Mouse (Mus musculus): ENCODE results near the gene Lamp1.

Lamp1 gene

GRCm38 (mm10) chr8:13162098-13162497 is 3.1 kb downstream of the Lamp1 start:
- DNase-seq (ENCODE audit: low read depth, low spot score), result no peak

- DNase-seq (ENCODE audit: low read depth, low spot score), result no peak
Observed at GRCm38 (mm10) chr8:13163563-13163962, 4.6 kb downstream of the Lamp1 start.

GRCm38 (mm10) chr8:13164361-13164760 is 5.4 kb downstream of the Lamp1 start:
- no peak for DNase-seq (ENCODE audit: low read depth, low spot score)

GRCm38 (mm10) chr8:13170510-13170909 is 11.5 kb downstream of the Lamp1 start:
- no peak for DNase-seq (ENCODE audit: low read depth, low spot score)

GRCm38 (mm10) chr8:13174305-13174704 is 15.3 kb downstream of the Lamp1 start:
- no peak for DNase-seq (ENCODE audit: low read depth, low spot score)

- DNase-seq (ENCODE audit: low read depth, low spot score), result no peak
Observed at GRCm38 (mm10) chr8:13174811-13175210, 15.8 kb downstream of the Lamp1 start.

GRCm38 (mm10) chr8:13175650-13176049 is 16.7 kb downstream of the Lamp1 start:
- DNase-seq (ENCODE audit: low read depth, low spot score), result no peak

- DNase-seq (ENCODE audit: low read depth, low spot score), result no peak
Observed at GRCm38 (mm10) chr8:13177173-13177852, 18.4 kb downstream of the Lamp1 start.

- DNase-seq (ENCODE audit: low read depth, low spot score), result no peak
Observed at GRCm38 (mm10) chr8:13178137-13178536, 19.2 kb downstream of the Lamp1 start.

GRCm38 (mm10) chr8:13179482-13179881 is 20.5 kb downstream of the Lamp1 start:
- no peak for DNase-seq (ENCODE audit: low read depth, low spot score)

- no peak for DNase-seq (ENCODE audit: low read depth, low spot score)
Observed at GRCm38 (mm10) chr8:13179948-13180347, 21.0 kb downstream of the Lamp1 start.

- no peak for DNase-seq (ENCODE audit: low read depth, low spot score)
Observed at GRCm38 (mm10) chr8:13180408-13180807, 21.4 kb downstream of the Lamp1 start.

GRCm38 (mm10) chr8:13180911-13181690 is 22.1 kb downstream of the Lamp1 start:
- DNase-seq (ENCODE audit: low read depth, low spot score), result peak; percentile 67

- DNase-seq (ENCODE audit: low read depth, low spot score), result no peak
Observed at GRCm38 (mm10) chr8:13181691-13181976, 22.7 kb downstream of the Lamp1 start.

- no peak for DNase-seq (ENCODE audit: low read depth, low spot score)
Observed at GRCm38 (mm10) chr8:13186819-13187218, 27.9 kb downstream of the Lamp1 start.

- peak; percentile 53 for DNase-seq (ENCODE audit: low read depth, low spot score)
Observed at GRCm38 (mm10) chr8:13187229-13187628, 28.3 kb downstream of the Lamp1 start.

- DNase-seq (ENCODE audit: low read depth, low spot score), result no peak
Observed at GRCm38 (mm10) chr8:13187638-13188037, 28.7 kb downstream of the Lamp1 start.

GRCm38 (mm10) chr8:13188052-13188555 is 29.1 kb downstream of the Lamp1 start:
- no peak for DNase-seq (ENCODE audit: low read depth, low spot score)

GRCm38 (mm10) chr8:13188857-13189256 is 29.9 kb downstream of the Lamp1 start:
- no peak for DNase-seq (ENCODE audit: low read depth, low spot score)

GRCm38 (mm10) chr8:13190235-13190634 is 31.3 kb downstream of the Lamp1 start:
- DNase-seq (ENCODE audit: low read depth, low spot score), result no peak

GRCm38 (mm10) chr8:13194818-13195217 is 35.9 kb downstream of the Lamp1 start:
- no peak for DNase-seq (ENCODE audit: low read depth, low spot score)

GRCm38 (mm10) chr8:13197493-13197892 is 38.5 kb downstream of the Lamp1 start:
- DNase-seq (ENCODE audit: low read depth, low spot score), result no peak

All from skeletal muscle tissue, adult 2 months (tissue).